Mouse (Mus musculus) lung, postnatal 0 days (tissue): ENCODE data around the gene Cenpt. TPM values are rescaled to one million over a fixed set of nuclear protein-coding genes. Genes with fewer than 3 reads are reported as not detected.
A peak's percentile ranks its signal among the peaks of the same experiment; 100 is the strongest.

Experiments used
- ATAC-seq: fragments of 200-750 bp; cut with Nextera tagmentation; 2 replicates; pipeline ENCODE4 v1.8.0; 2017; ENCODE audit warnings: moderate library complexity
- DNase-seq: peaks from one replicate; pipeline ENCODE4 v3.0.0-alpha.2; 2016; ENCODE audit warnings: low spot score
- H3K27ac ChIP-seq: fragments of 300-500 bp; sonication (generic); 2 replicates; pipeline ENCODE4 v1.5.1; 2014; ENCODE audit warnings: antibody characterized with exemption, mild to moderate bottlenecking, low read length, mixed read lengths
- H3K27me3 ChIP-seq: fragments of 300-500 bp; sonication (generic); replicated peaks from 2 replicates; pipeline ENCODE4 v1.6.1; 2014; ENCODE audit warnings: low read length, mixed read lengths; ENCODE audit not compliant: insufficient read depth
- H3K36me3 ChIP-seq: fragments of 300-500 bp; sonication (generic); 2 replicates; pipeline ENCODE4 v1.6.1; 2014; ENCODE audit warnings: low read length, mixed read lengths; ENCODE audit not compliant: insufficient read depth
- H3K4me1 ChIP-seq: fragments of 300-500 bp; sonication (generic); 2 replicates; pipeline ENCODE4 v1.6.1; 2014; ENCODE audit warnings: antibody characterized with exemption, low read depth, low read length, mixed read lengths; ENCODE audit not compliant: insufficient read depth
- H3K4me2 ChIP-seq: fragments of 300-500 bp; sonication (generic); replicated peaks from 2 replicates; pipeline ENCODE4 v1.6.1; 2014; ENCODE audit warnings: low read depth, mild to moderate bottlenecking, low read length, moderate library complexity, mixed read lengths
- H3K4me3 ChIP-seq: fragments of 300-500 bp; sonication (generic); 2 replicates; pipeline ENCODE4 v1.5.1; 2014; ENCODE audit warnings: low read depth, low read length
- H3K9ac ChIP-seq: fragments of 300-500 bp; sonication (generic); replicated peaks from 2 replicates; pipeline ENCODE4 v1.6.1; 2014; ENCODE audit warnings: low read depth, mild to moderate bottlenecking
- H3K9me3 ChIP-seq: fragments of 300-500 bp; sonication (generic); 2 replicates; pipeline ENCODE4 v1.6.1; 2016; ENCODE audit warnings: low read length, mixed read lengths
- CTCF ChIP-seq: IDR thresholded peaks from 2 replicates; pipeline ENCODE4 v1.5.1; 2016; ENCODE audit warnings: antibody characterized with exemption, mild to moderate bottlenecking
- EP300 ChIP-seq: IDR thresholded peaks from 2 replicates; pipeline ENCODE4 v1.6.1; 2016; ENCODE audit warnings: antibody characterized with exemption, mild to moderate bottlenecking, control low read depth
- WGBS: fragments of 180-500 bp; shearing (Covaris S2); extraction: QIAGEN DNeasy Blood & Tissue Kit; methylation state at CpG from one replicate; pipeline ENCODE4 v1.1.7; 2014; 5-methylcytosine and 5-hydroxymethylcytosine counted together
- polyA plus RNA-seq: library from polyadenylated mRNA; unstranded; fragments of >200 nt; fragmentation: Nextera tagmentation; extraction: Ambion mirVana; gene quantifications from 2 replicates; pipeline ENCODE4 v1.2.1, GENCODE M21; 2015

The Cenpt gene
- polyA plus RNA-seq, 1 experiment from 2014 or later: 14.3 TPM

DNA sequence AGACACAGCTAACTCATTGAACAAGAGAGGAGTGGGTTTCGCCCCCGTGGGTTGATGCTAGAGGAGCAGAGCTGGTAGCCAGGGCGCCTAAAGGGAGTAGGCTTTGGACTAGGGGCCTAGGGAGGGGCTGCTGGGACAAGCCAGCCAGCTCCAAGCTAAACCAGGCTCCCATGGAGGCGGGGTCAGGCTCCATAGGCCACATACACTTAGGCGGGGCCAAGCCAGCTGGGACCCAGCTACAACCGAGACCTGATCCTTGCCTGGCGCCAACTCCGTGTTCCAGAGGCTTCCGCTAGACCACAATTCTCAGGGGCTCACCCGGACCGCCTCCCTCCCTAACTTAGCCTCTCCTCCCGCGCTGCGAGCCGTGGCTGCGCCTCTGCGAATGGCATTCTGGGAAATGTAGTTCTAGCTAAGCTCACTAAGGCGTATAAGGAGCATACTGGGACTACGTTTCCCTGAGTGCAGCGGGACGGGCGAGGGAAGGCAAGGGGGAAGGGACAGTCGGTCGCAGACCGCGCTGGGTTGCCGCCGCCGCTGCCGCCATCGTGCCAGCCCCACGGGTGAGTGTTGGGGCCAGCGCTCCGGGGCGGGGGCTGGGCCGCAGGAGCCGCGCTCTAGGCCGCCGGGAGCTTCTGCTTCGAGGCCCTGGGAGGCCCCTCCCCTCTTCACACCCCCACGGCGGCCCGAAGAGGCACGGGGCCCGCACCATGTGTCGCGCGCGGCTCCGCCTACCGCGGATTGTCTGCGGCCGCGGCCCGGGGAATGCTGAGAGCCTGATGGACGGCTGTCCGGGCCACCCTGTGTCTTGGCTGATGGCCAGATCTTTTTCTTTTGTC lies 7.3 kb upstream of the Cenpt start, which contains the start of gene Nutf2:
Gene Nutf2, plus strand, starts transcription at position 438 of the 839 bp plus-strand sequence.
- TF ChIP-seq EP300 (no peak; the same call in 1 of the 2 replicates), CTCF (no peak)
- Histone ChIP-seq H3K4me1 (peaks cover 30% of the 10 kb centered on the region), H3K9me3 (no peaks in the 10 kb centered on the region), H3K27ac (peak within 1 kb of the TSS; percentile 83), H3K36me3 (no peaks in the 10 kb centered on the region), H3K27me3 (no peaks in the 10 kb centered on the region), H3K4me3 (peak within 1 kb of the TSS; percentile 66), H3K4me2 (peak within 1 kb of the TSS; percentile 86), H3K9ac (peak within 1 kb of the TSS; percentile 75)
- 2% methylated on average over 49 of the region's 59 CpGs for WGBS
- ATAC-seq: peak; percentile 97
- peak; percentile 100 for DNase-seq

DNA sequence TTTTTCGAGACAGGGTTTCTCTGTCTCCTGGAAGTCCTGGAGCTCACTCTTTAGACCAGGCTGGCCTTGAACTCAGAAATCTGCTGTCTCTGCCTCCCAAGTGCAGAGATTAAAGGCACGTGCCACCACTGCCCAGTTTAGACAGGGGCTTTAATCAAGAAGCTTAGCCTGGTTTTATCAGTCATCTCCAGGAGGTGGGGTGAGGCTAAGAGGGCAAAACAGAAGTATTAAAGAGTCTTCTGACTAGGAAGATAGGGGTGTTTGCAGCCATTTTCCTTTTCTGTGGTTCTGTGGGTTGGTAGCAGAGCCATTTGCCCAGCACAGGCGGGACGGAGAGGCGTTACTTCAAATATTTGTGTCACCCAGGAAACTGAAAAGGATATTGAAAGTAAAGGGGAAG lies 6.2 kb upstream of the Cenpt start:
- 45% methylated on average over 5 of the region's 5 CpGs for WGBS
- H3K9ac ChIP-seq: no peak overlapping the region
- no peaks in the 10 kb centered on the region for H3K27me3 ChIP-seq
- no peak overlapping the region; the same call in 1 of the 2 replicates for H3K4me2 ChIP-seq
- DNase-seq (no peak), ATAC-seq (no peak)
- H3K27ac ChIP-seq: peak overlapping the region; percentile 83
- H3K36me3 ChIP-seq: no peaks in the 10 kb centered on the region
- no peaks in the 10 kb centered on the region for H3K9me3 ChIP-seq
- peaks cover 30% of the 10 kb centered on the region for H3K4me1 ChIP-seq
- TF ChIP-seq EP300 (no peak), CTCF (no peak)
- H3K4me3 ChIP-seq: no peak overlapping the region

DNA sequence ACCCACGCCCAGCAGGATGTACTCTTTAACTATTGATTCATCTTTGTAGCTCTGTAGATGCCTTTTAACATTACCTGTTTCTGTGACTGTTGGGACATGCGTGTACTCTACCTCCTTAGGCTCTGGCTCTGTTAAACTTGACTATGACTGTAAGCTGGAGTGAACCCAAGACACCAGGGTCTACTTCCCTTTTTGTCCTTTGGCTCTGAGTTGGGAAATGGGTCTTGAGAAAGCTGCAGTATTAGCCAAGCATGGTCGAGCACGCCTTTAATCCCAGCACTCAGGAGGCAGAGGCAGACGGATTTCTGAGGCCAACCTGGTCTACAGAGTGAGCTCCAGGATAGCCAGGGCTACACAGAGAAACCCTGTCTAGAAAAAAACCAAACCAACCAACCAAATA lies 5.4 kb upstream of the Cenpt start:
- no peak overlapping the region for H3K4me2 ChIP-seq
- H3K9me3 ChIP-seq: no peaks in the 10 kb centered on the region
- no peak overlapping the region for H3K9ac ChIP-seq
- no peak for TF ChIP-seq EP300
- no peak for TF ChIP-seq CTCF
- WGBS: 86% methylated on average over 5 of the region's 5 CpGs
- H3K4me3 ChIP-seq: no peak overlapping the region
- H3K27ac ChIP-seq: no peak overlapping the region
- ATAC-seq (no peak), DNase-seq (peak; percentile 47)
- H3K4me1 ChIP-seq: peaks cover 30% of the 10 kb centered on the region
- H3K27me3 ChIP-seq: no peaks in the 10 kb centered on the region
- H3K36me3 ChIP-seq: no peaks in the 10 kb centered on the region

DNA sequence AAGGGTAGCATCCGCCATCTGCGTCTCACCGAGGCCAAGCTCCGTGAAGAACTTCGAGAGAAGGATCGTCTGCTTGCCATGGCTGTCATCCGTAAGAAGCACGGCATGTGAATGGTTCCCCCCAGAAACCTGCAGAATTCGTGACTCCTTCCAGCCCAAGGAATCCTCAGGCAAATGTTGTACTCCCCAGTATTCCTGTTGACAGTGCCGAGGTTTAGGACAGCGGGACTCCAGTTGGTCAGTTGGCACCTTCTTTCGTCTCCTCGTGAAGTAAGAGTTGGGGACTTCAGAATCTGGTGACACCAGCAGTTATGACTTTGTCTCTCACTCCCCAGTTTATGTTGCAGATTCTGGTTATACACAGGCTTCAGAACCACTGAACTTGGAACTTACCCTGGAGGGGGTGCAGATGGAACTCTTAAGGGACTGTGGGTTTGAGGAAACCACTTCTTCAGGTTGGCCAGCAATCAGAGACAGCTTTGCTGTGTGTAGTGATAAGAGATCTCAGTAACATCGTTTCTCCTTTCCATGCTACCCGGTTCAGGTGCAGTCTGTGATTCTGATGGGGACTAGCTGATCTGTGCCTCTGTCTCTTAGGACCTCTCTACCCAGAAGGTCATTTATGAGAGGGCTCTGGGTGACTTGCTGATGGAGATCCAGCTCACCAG lies 3.2 kb upstream of the Cenpt start:
- H3K27me3 ChIP-seq: no peaks in the 10 kb centered on the region
- no peak for DNase-seq
- peak overlapping the region; percentile 96 for H3K4me2 ChIP-seq
- ATAC-seq: no peak
- H3K4me1 ChIP-seq: peaks cover 25% of the 10 kb centered on the region
- no peaks in the 10 kb centered on the region for H3K9me3 ChIP-seq
- WGBS: 6% methylated on average over 15 of the region's 15 CpGs
- no peak for TF ChIP-seq EP300
- no peak for TF ChIP-seq CTCF
- H3K4me3 ChIP-seq: peak overlapping the region; percentile 83
- H3K27ac ChIP-seq: peak overlapping the region; percentile 85
- H3K36me3 ChIP-seq: no peaks in the 10 kb centered on the region
- peak overlapping the region; percentile 70 for H3K9ac ChIP-seq

DNA sequence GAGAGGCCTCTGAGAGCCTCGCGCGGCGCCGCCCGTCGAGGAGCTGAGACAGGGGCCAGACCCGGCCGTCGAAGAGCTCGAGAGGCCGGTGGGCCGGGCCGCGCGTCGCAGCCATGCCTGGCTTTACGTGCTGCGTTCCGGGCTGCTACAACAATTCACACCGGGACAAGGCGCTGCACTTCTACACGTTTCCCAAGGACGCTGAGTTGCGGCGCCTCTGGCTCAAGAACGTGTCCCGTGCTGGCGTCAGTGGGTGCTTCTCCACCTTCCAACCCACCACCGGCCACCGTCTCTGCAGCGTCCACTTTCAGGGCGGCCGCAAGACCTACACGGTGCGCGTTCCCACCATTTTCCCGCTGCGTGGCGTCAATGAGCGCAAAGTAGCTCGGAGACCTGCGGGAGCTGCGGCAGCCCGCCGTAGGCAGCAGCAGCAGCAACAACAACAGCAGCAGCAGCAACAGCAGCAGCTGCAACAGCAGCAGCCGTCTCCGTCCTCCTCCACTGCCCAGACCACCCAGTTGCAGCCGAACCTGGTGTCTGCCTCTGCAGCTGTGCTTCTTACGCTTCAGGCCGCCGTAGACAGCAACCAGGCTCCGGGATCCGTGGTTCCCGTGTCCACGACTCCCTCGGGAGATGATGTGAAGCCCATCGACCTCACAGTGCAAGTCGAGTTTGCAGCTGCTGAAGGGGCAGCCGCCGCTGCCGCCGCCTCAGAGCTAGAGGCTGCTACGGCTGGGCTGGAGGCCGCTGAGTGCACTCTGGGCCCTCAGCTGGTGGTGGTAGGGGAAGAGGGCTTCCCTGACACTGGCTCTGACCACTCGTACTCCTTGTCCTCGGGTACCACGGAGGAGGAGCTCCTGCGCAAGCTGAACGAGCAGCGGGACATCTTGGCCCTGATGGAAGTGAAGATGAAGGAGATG lies 2.4 kb upstream of the Cenpt start:
- H3K9ac ChIP-seq: peak overlapping the region; percentile 70
- TF ChIP-seq CTCF (0 out of 2 replicates have a peak, but pooled peaks have one; percentile 22), EP300 (no peak)
- WGBS: 2% methylated on average over 70 of the region's 71 CpGs
- H3K27me3 ChIP-seq: no peaks in the 10 kb centered on the region
- H3K9me3 ChIP-seq: no peaks in the 10 kb centered on the region
- peak overlapping the region; percentile 83 for H3K4me3 ChIP-seq
- peak overlapping the region; percentile 96 for H3K4me2 ChIP-seq
- H3K36me3 ChIP-seq: no peaks in the 10 kb centered on the region
- ATAC-seq (peak; percentile 48), DNase-seq (peak; percentile 51)
- H3K4me1 ChIP-seq: peaks cover 25% of the 10 kb centered on the region
- peak overlapping the region; percentile 85 for H3K27ac ChIP-seq
